Mouse (Mus musculus): Measurements from ENCODE around the gene Rab37. TPM values are rescaled to one million over a fixed set of nuclear protein-coding genes. Genes with fewer than 3 reads are reported as not detected.
A peak's percentile ranks its signal among the peaks of the same experiment; 100 is the strongest.

Rab37 gene
- polyA plus RNA-seq, 1 experiment: 0.99 TPM

DNA sequence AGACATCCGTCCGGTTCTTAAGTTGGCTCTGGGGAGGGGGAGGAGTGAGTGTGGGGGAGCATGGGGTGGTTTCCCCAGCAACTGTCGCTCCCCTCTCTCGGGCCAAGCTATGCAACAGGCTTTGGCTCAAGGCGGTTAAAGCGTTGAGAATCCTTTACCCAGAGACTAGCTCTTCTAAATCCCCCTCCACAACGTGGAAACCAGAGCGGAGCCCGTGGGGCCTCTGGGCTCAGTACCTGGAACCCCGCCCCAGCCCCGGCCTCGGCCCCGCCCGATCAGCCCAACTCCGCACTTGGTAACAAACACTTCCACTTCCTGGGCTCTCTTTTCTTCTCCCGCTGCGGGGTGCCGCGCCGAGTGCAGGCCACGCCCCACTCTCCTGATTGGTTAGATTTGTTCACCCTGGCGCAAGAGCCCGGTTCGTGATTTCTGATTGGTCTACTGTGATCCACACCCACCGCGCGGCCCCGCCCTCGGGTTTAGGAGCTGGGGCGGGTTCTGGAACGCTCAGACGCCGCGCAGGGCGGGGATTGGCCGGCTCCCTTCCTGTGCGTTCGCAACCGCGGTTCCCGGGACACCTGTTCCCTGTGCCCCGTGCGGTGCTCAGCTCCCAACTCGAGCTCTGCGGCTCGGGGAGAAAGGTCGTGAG lies 71.7 kb downstream of the Rab37 start, which contains the start of gene Slc9a3r1:
Gene Slc9a3r1 (plus strand): TSS at position 510 of the 649 bp plus-strand sequence.
- no peaks in the 10 kb centered on the region for H3K9me3 ChIP-seq (replicated peaks; ENCODE audit: control insufficient read depth, insufficient read depth, low read length, poor library complexity, severe bottlenecking)
- no peak within 1 kb of the TSS; the same call in 1 of the 2 replicates for H3K27ac ChIP-seq (ENCODE audit: insufficient read depth, low read length)
- TF ChIP-seq POLR2A (IDR thresholded peaks at IDR 0.05; ENCODE audit: insufficient read depth, low read length) (peak; percentile 87), EP300 (IDR thresholded peaks at IDR 0.05; ENCODE audit: insufficient read depth, low read depth, low read length) (no peak)
- H3K27me3 ChIP-seq (ENCODE audit: control insufficient read depth, insufficient read depth, low read length, poor library complexity, severe bottlenecking): no peaks in the 10 kb centered on the region
- peak within 1 kb of the TSS; percentile 95 for H3K4me3 ChIP-seq (ENCODE audit: low read depth, low read length)
- no peaks in the 10 kb centered on the region for H3K36me3 ChIP-seq (ENCODE audit: control insufficient read depth, insufficient read depth, low read length, poor library complexity, severe bottlenecking)
- peak within 1 kb of the TSS; percentile 83 for H3K9ac ChIP-seq (ENCODE audit: low read depth, poor library complexity, severe bottlenecking)
- H3K4me1 ChIP-seq (ENCODE audit: control insufficient read depth, insufficient read depth, low read length): peaks cover 4% of the 10 kb centered on the region

DNA sequence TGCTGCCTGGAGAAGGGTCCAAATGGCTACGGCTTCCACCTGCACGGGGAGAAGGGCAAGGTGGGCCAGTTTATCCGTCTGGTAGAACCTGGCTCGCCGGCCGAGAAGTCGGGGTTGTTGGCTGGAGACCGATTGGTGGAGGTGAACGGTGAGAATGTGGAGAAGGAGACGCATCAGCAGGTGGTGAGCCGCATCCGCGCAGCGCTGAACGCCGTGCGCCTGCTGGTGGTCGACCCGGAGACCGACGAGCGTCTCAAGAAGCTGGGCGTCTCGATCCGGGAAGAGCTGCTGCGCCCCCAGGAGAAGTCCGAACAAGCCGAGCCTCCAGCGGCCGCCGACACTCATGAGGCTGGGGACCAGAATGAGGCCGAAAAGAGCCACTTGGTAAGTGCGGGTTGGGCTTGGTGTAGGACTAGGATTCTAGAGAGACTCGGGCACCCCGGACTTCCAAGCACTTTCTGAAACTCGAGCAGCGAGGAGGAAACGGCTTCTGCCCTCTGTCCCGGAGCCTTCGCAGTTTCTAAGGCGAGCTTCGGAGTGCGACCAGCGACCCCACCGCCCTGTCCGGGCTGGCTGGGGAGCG lies 72.4 kb downstream of the Rab37 start:
- H3K9ac ChIP-seq (ENCODE audit: low read depth, poor library complexity, severe bottlenecking): peak overlapping the region; percentile 83
- no peaks in the 10 kb centered on the region for H3K36me3 ChIP-seq (ENCODE audit: control insufficient read depth, insufficient read depth, low read length, poor library complexity, severe bottlenecking)
- no peaks in the 10 kb centered on the region for H3K27me3 ChIP-seq (ENCODE audit: control insufficient read depth, insufficient read depth, low read length, poor library complexity, severe bottlenecking)
- H3K4me3 ChIP-seq (ENCODE audit: low read depth, low read length): peak overlapping the region; percentile 95
- peaks cover 4% of the 10 kb centered on the region for H3K4me1 ChIP-seq (ENCODE audit: control insufficient read depth, insufficient read depth, low read length)
- H3K9me3 ChIP-seq (replicated peaks; ENCODE audit: control insufficient read depth, insufficient read depth, low read length, poor library complexity, severe bottlenecking): no peaks in the 10 kb centered on the region
- H3K27ac ChIP-seq (ENCODE audit: insufficient read depth, low read length): no peak overlapping the region
- TF ChIP-seq POLR2A (IDR thresholded peaks at IDR 0.05; ENCODE audit: insufficient read depth, low read length): no peak
- no peak for TF ChIP-seq CTCF (IDR thresholded peaks at IDR 0.05; ENCODE audit: low read depth, low read length)
- no peak for TF ChIP-seq EP300 (IDR thresholded peaks at IDR 0.05; ENCODE audit: insufficient read depth, low read depth, low read length)

DNA sequence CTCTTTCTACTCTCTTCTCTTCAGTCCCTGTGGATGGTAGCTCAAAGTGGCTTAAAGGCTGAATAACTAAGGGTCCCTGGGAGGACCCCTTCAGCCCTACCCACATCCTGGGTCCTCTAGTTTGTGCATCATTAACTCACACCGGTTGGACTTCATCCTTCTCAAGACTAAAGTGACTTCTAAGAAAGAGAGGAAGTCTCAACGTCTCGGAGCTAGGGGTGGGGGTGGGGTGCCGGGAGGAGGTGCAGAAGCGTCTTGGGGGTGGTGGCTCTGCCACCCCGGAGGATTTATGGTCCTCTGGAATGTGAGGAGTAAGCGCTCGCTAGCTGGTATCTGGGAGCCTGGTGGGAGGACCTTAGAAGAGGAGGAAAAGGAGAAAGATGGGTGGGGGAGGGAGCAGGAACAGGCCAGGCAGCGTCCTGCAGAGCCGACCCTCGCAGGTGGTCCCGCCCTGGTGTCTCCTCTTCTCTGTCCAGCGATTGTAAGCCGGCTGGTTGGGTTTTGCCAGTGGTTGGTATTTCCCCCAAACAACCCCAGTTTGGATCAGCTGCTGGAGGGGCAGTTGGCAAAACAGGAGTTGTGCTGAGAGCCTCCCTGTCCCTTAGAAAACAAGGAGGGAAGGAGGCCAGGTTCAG lies 73.2 kb downstream of the Rab37 start:
- no peak for TF ChIP-seq POLR2A (IDR thresholded peaks at IDR 0.05; ENCODE audit: insufficient read depth, low read length)
- TF ChIP-seq CTCF (IDR thresholded peaks at IDR 0.05; ENCODE audit: low read depth, low read length): no peak
- no peak for TF ChIP-seq EP300 (IDR thresholded peaks at IDR 0.05; ENCODE audit: insufficient read depth, low read depth, low read length)
- no peaks in the 10 kb centered on the region for H3K27me3 ChIP-seq (ENCODE audit: control insufficient read depth, insufficient read depth, low read length, poor library complexity, severe bottlenecking)
- H3K36me3 ChIP-seq (ENCODE audit: control insufficient read depth, insufficient read depth, low read length, poor library complexity, severe bottlenecking): no peaks in the 10 kb centered on the region
- peaks cover 4% of the 10 kb centered on the region for H3K4me1 ChIP-seq (ENCODE audit: control insufficient read depth, insufficient read depth, low read length)
- H3K4me3 ChIP-seq (ENCODE audit: low read depth, low read length): peak overlapping the region; percentile 95
- no peak overlapping the region for H3K27ac ChIP-seq (ENCODE audit: insufficient read depth, low read length)
- H3K9me3 ChIP-seq (replicated peaks; ENCODE audit: control insufficient read depth, insufficient read depth, low read length, poor library complexity, severe bottlenecking): no peaks in the 10 kb centered on the region
- peak overlapping the region; percentile 83 for H3K9ac ChIP-seq (ENCODE audit: low read depth, poor library complexity, severe bottlenecking)

DNA sequence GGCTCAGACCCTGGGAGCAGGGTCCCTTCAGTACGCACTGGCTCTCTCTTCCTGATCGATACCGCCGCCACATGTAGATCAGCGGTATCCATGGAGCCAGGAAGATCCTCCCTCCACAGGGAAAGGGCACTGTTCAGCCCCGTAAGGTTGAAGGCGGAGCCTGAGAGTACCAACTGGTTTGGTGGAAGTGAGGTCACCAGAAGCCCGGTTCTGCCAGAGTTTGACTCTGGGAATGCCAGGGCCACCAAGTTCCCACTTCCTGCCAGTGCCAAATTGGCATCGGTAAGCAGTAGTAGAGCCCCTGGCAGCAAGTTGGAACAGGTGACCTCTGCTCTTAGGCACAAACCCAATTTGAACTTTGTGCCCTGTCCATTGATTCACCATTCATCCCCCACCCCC lies 73.7 kb downstream of the Rab37 start:
- Histone ChIP-seq H3K36me3 (ENCODE audit: control insufficient read depth, insufficient read depth, low read length, poor library complexity, severe bottlenecking) (no peaks in the 10 kb centered on the region), H3K4me1 (ENCODE audit: control insufficient read depth, insufficient read depth, low read length) (peaks cover 4% of the 10 kb centered on the region), H3K9me3 (replicated peaks; ENCODE audit: control insufficient read depth, insufficient read depth, low read length, poor library complexity, severe bottlenecking) (no peaks in the 10 kb centered on the region), H3K27ac (ENCODE audit: insufficient read depth, low read length) (no peak overlapping the region), H3K27me3 (ENCODE audit: control insufficient read depth, insufficient read depth, low read length, poor library complexity, severe bottlenecking) (no peaks in the 10 kb centered on the region), H3K9ac (ENCODE audit: low read depth, poor library complexity, severe bottlenecking) (peak overlapping the region; percentile 83), H3K4me3 (ENCODE audit: low read depth, low read length) (peak overlapping the region; percentile 95)
- TF ChIP-seq EP300 (IDR thresholded peaks at IDR 0.05; ENCODE audit: insufficient read depth, low read depth, low read length) (no peak), POLR2A (IDR thresholded peaks at IDR 0.05; ENCODE audit: insufficient read depth, low read length) (no peak), CTCF (IDR thresholded peaks at IDR 0.05; ENCODE audit: low read depth, low read length) (no peak)

DNA sequence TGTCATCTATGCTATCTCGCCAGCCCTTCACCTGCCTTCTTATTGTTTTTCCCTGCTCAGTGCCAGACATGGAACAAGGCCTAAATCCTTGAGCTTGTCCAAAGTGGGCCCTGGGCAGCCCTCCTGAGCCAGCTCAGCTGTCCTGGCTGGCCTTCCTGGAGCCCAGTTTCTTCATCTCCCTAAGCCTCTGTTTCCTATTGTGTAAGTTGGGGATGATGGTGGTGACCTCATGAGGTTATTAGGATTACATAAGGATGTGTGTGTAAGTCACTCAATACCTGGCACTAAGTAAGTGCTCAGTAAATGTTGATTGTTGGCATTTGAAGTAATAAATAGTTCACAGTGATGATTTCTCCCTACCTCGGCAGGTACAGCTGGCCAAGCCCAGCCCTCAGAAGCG lies 75.5 kb downstream of the Rab37 start:
- no peak overlapping the region for H3K9ac ChIP-seq (ENCODE audit: low read depth, poor library complexity, severe bottlenecking)
- H3K4me1 ChIP-seq (ENCODE audit: control insufficient read depth, insufficient read depth, low read length): peaks cover 4% of the 10 kb centered on the region
- TF ChIP-seq EP300 (IDR thresholded peaks at IDR 0.05; ENCODE audit: insufficient read depth, low read depth, low read length) (no peak), POLR2A (IDR thresholded peaks at IDR 0.05; ENCODE audit: insufficient read depth, low read length) (no peak), CTCF (IDR thresholded peaks at IDR 0.05; ENCODE audit: low read depth, low read length) (no peak)
- H3K27ac ChIP-seq (ENCODE audit: insufficient read depth, low read length): no peak overlapping the region
- no peaks in the 10 kb centered on the region for H3K9me3 ChIP-seq (replicated peaks; ENCODE audit: control insufficient read depth, insufficient read depth, low read length, poor library complexity, severe bottlenecking)
- H3K27me3 ChIP-seq (ENCODE audit: control insufficient read depth, insufficient read depth, low read length, poor library complexity, severe bottlenecking): no peaks in the 10 kb centered on the region
- H3K36me3 ChIP-seq (ENCODE audit: control insufficient read depth, insufficient read depth, low read length, poor library complexity, severe bottlenecking): no peaks in the 10 kb centered on the region
- H3K4me3 ChIP-seq (ENCODE audit: low read depth, low read length): no peak overlapping the region
